Mouse (Mus musculus) limb, embryonic 12.5 days (tissue): ENCODE data around the gene Gm3029. TPM values are rescaled to one million over a fixed set of nuclear protein-coding genes. Genes with fewer than 3 reads are reported as not detected.
"Not testable (repeated sequence)": the region's sequence is repeated elsewhere in the genome, so short reads cannot be mapped to it uniquely, and the experiment has no call there.

Experiments
- ATAC-seq: fragments of 200-750 bp; cut with Nextera tagmentation; 2 replicates; pipeline ENCODE4 v1.8.0; 2017; ENCODE audit warnings: low read depth, moderate TSS enrichment; ENCODE audit not compliant: insufficient number of reproducible peaks, insufficient read depth, low FRiP score, low TSS enrichment
- H3K27ac ChIP-seq: fragments of 300-500 bp; sonication (generic); 2 replicates; pipeline ENCODE4 v1.5.1; 2016; ENCODE audit warnings: mild to moderate bottlenecking, moderate library complexity
- H3K27me3 ChIP-seq: fragments of 300-500 bp; sonication (generic); 2 replicates; pipeline ENCODE4 v1.6.1; 2016; ENCODE audit warnings: mild to moderate bottlenecking, moderate library complexity
- H3K36me3 ChIP-seq: fragments of 300-500 bp; sonication (generic); 2 replicates; pipeline ENCODE4 v1.6.1; 2016; ENCODE audit warnings: mild to moderate bottlenecking, moderate library complexity
- H3K4me1 ChIP-seq: fragments of 300-500 bp; sonication (generic); replicated peaks from 2 replicates; pipeline ENCODE4 v1.6.1; 2016
- H3K4me2 ChIP-seq: fragments of 300-500 bp; sonication (generic); 2 replicates; pipeline ENCODE4 v1.6.1; 2016; ENCODE audit warnings: mild to moderate bottlenecking, moderate library complexity
- H3K4me3 ChIP-seq: fragments of 300-500 bp; sonication (generic); replicated peaks from 2 replicates; pipeline ENCODE4 v1.5.1; 2016; ENCODE audit warnings: mild to moderate bottlenecking
- H3K9ac ChIP-seq: fragments of 300-500 bp; sonication (generic); replicated peaks from 2 replicates; pipeline ENCODE4 v1.6.1; 2016; ENCODE audit warnings: mild to moderate bottlenecking, moderate library complexity
- H3K9me3 ChIP-seq: fragments of 300-500 bp; sonication (generic); 2 replicates; pipeline ENCODE4 v1.6.1; 2016; ENCODE audit warnings: mild to moderate bottlenecking, moderate library complexity
- WGBS: fragments of 180-500 bp; shearing (Covaris S2); methylation state at CpG from one replicate; pipeline ENCODE4 v1.1.7; 2016; 5-methylcytosine and 5-hydroxymethylcytosine counted together
- polyA plus RNA-seq: library from polyadenylated mRNA; unstranded; fragments of >200 nt; fragmentation: Nextera tagmentation; extraction: Ambion mirVana; gene quantifications from 2 replicates; pipeline ENCODE4 v1.2.1, GENCODE M21; 2016

The Gm3029 gene
- not detected in 2 replicates for polyA plus RNA-seq

DNA sequence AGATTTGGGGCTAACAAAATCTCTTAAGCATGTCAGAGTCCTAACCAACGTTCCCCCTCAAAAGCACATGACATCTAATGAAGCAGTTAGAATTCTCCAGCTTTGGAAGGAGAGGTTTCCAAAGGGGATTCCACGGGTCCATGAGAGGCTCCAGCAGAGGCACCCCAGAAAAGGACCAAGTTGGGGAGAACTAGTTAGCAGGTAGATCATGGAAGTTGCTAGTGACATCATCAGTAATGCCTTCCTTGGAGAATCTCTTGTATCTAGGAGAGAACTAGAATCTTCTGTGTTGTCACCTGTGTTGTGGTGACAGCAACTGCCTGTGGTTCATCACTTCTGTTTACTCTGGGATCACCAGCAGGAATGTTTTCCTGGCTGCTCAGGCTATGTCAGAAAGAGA is at the start of gene Gm3029:
TSS of gene Gm3029 (plus strand) at position 301 of the 400 bp plus-strand sequence.
- not testable (repeated sequence) for H3K27ac ChIP-seq, H3K4me3 ChIP-seq, H3K4me2 ChIP-seq, H3K36me3 ChIP-seq, H3K9me3 ChIP-seq, H3K9ac ChIP-seq, ATAC-seq, H3K4me1 ChIP-seq, H3K27me3 ChIP-seq
- WGBS, result 82% methylated on average over 1 of the region's 2 CpGs

DNA sequence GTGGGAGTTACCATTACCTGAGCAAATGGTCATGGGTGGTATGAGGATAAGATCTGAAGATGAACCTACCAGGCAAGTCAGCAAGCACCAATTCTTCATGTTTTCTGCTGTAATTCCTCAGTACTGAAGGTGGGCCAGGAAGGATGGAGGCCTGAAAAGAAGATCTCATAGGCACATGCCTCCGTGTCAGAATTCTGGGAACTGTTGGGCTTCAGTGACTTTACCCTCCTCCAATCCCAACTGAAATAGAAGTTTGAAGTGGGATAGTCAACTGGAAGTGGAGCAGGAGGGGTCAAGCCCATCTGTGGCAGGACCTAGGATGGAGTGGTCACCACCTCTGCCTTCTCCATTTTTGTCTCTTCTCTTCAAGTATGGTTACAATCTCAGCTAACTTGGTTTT is 47.7 kb upstream of the Gm3029 start, which contains the start of gene Gm2916:
TSS of gene Gm2916 (plus strand) at position 301 of the 400 bp plus-strand sequence.
- no CpG with 5 or more reads among the region's 1 CpGs for WGBS
- not testable (repeated sequence) for H3K4me1 ChIP-seq, ATAC-seq, H3K9ac ChIP-seq, H3K4me2 ChIP-seq, H3K27me3 ChIP-seq, H3K4me3 ChIP-seq, H3K36me3 ChIP-seq, H3K27ac ChIP-seq, H3K9me3 ChIP-seq

DNA sequence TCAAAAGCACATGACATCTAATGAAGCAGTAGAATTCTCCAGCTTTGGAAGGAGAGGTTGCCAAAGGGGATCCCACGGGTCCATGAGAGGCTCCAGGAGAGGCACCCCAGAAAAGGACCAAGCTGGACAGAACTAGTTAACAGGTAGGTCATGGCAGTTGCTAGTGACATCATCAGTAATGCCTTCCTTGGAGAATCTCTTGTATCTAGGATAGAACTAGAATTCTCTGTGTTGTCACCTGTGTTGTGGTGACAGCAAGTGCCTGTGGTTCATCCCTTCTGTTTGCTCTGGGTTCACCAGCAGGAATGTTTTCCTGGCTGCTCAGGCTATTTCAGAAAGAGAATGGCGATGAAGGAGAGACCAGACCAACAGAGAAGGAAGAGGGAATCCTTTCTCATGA is 31.7 kb downstream of the Gm3029 start, which contains the start of gene Gm3095:
TSS of gene Gm3095 (plus strand) at position 301 of the 400 bp plus-strand sequence.
- not testable (repeated sequence) for ATAC-seq, H3K9ac ChIP-seq, H3K4me1 ChIP-seq, H3K4me3 ChIP-seq, H3K4me2 ChIP-seq, H3K27ac ChIP-seq, H3K9me3 ChIP-seq, H3K36me3 ChIP-seq, H3K27me3 ChIP-seq
- WGBS, result no CpG with 5 or more reads among the region's 2 CpGs

Other genes starting within 250 kb of the Gm3029 start
- not detected in 2 replicates for gene Gm3043, start 243.0 kb upstream of the Gm3029 start, polyA plus RNA-seq
- 0.23 and 0.45 TPM in 2 replicates for gene Gm3002, start 121.7 kb upstream of the Gm3029 start, polyA plus RNA-seq
- not detected in 2 replicates for gene Gm3033, start 85.5 kb upstream of the Gm3029 start, polyA plus RNA-seq
- 0.13 TPM in 1 of 2 replicates, not detected in the other for gene Gm2916, start 47.6 kb upstream of the Gm3029 start, polyA plus RNA-seq
- not detected in 2 replicates for gene Gm3095, start 31.8 kb downstream of the Gm3029 start, polyA plus RNA-seq
- not detected in 2 replicates for gene Gm3099, start 66.6 kb downstream of the Gm3029 start, polyA plus RNA-seq
- 0.40 and 0.60 TPM in 2 replicates for gene Gm5796, start 92.2 kb downstream of the Gm3029 start, polyA plus RNA-seq
- not detected in 2 replicates for gene Gm3115, start 152.4 kb downstream of the Gm3029 start, polyA plus RNA-seq
- gene Gm8108, start 178.8 kb downstream of the Gm3029 start, polyA plus RNA-seq, result 0.78 and 1.2 TPM in 2 replicates
- gene Gm3127, start 233.3 kb downstream of the Gm3029 start, polyA plus RNA-seq, result not detected in 2 replicates